ENCODE assay signal across 15 mouse cellular contexts in genomic region chr9:42083661-42084067, GRCm38 (mm10). TPM values are rescaled to one million over a fixed set of nuclear protein-coding genes. Genes with fewer than 3 reads are reported as not detected.
DNase-seq lines count a peak whose midpoint lies in the region; ATAC-seq and TF ChIP-seq lines count a peak whose summit lies in the region.
"Had no signal": no experiment of that assay in that cellular context is flagged by ENCODE, and none has a peak within 500 bp of the region (broad histone marks: within the 10 kb centered on the region; RNA-seq: fewer than 3 reads in every experiment).

No protein-coding gene starts in this region.

- peak overlapping the region; percentile 65 for H3K27ac ChIP-seq in olfactory bulb, adult 2 months (ENCODE audit: insufficient read depth, low read depth, low read length)
- no peak overlapping the region for H3K27ac ChIP-seq in midbrain, embryonic 15.5 days
- H3K27ac ChIP-seq: liver, embryonic 15.5 days; midbrain, embryonic 10.5 days; neural tube, embryonic 12.5 days had no signal

- WGBS in olfactory bulb, adult 2 months = 42% methylated on average over 4 of the region's 4 CpGs
- 93% methylated on average over 4 of the region's 4 CpGs for whole genome bisulfite sequencing in midbrain, embryonic 15.5 days

- DNase-seq in cerebellum, adult 18-20 months = peak; percentile 53
- DNase-seq in cerebellum, adult 11 months = no peak
- peak; percentile 90 for DNase-seq in layer of hippocampus, adult 9-11 months
- DNase-seq in adrenal gland, adult (ENCODE audit: inconsistent age in 2 of 2, low spot score in 1 of 2) = no peak
- DNase-seq: gastrocnemius, postnatal 36 days; heart, postnatal 10 days had no signal

- no peak overlapping the region for H3K9ac ChIP-seq in midbrain, embryonic 15.5 days
- H3K9ac ChIP-seq: liver, embryonic 15.5 days; neural tube, embryonic 12.5 days had no signal

- H3K4me3 ChIP-seq in olfactory bulb, adult 2 months (ENCODE audit: insufficient read depth, low read depth, low read length) = no peak overlapping the region
- H3K4me3 ChIP-seq in midbrain, embryonic 15.5 days = no peak overlapping the region
- H3K4me3 ChIP-seq: liver, embryonic 15.5 days; midbrain, embryonic 10.5 days; neural tube, embryonic 12.5 days had no signal

- H3K27me3 ChIP-seq in midbrain, embryonic 15.5 days (replicated peaks) = no peaks in the 10 kb centered on the region
- H3K27me3 ChIP-seq: liver, embryonic 15.5 days; neural tube, embryonic 12.5 days had no signal

- TF ChIP-seq POLR2A in olfactory bulb, adult 2 months (IDR thresholded peaks at IDR 0.05; ENCODE audit: insufficient read depth, low read depth, low read length) = no peak

- peak; percentile 52; the same call in 1 of the 2 replicates for ATAC-seq in common myeloid progenitor, adult 5-6 weeks (replicated peaks; ENCODE audit: low read depth, poor library complexity, severe bottlenecking)
- no peak for ATAC-seq in erythroblast, adult 5-6 weeks (replicated peaks; ENCODE audit: low FRiP score, poor library complexity, severe bottlenecking)
- ATAC-seq in midbrain, embryonic 15.5 days (replicated peaks) = no peak
- ATAC-seq: inflammation-experienced regulatory T-cells, adult 6 months had no signal

- H3K4me2 ChIP-seq in midbrain, embryonic 15.5 days = no peak overlapping the region
- H3K4me2 ChIP-seq: liver, embryonic 15.5 days; neural tube, embryonic 12.5 days had no signal

- peaks cover 20% of the 10 kb centered on the region for H3K4me1 ChIP-seq in olfactory bulb, adult 2 months (ENCODE audit: control insufficient read depth, insufficient read depth, low read length)
- H3K4me1 ChIP-seq in midbrain, embryonic 15.5 days = no peaks in the 10 kb centered on the region
- H3K4me1 ChIP-seq: liver, embryonic 15.5 days; neural tube, embryonic 12.5 days had no signal

- TF ChIP-seq CTCF in olfactory bulb, adult 2 months (IDR thresholded peaks at IDR 0.05; ENCODE audit: insufficient read depth, low read depth, low read length) = no peak

- H3K9me3 ChIP-seq in midbrain, embryonic 15.5 days = no peaks in the 10 kb centered on the region
- H3K9me3 ChIP-seq: liver, embryonic 15.5 days; midbrain, embryonic 10.5 days; neural tube, embryonic 12.5 days had no signal

- H3K36me3 ChIP-seq in midbrain, embryonic 15.5 days (replicated peaks) = no peaks in the 10 kb centered on the region
- H3K36me3 ChIP-seq: liver, embryonic 15.5 days; midbrain, embryonic 10.5 days had no signal

RNA-seq across cellular contexts. Expression of gene Sorl1, which starts 40.4 kb away (rescaled TPM):
- 10.0 and 13.5 TPM in 2 replicates for total RNA-seq in common myeloid progenitor, adult 5-6 weeks (2017)
- not detected in 2 replicates for polyA plus RNA-seq in olfactory bulb, adult 2 months (2012; ENCODE audit: insufficient read depth, insufficient read length, low replicate concordance, missing spikeins)
- total RNA-seq in erythroblast, adult 5-6 weeks (2015; ENCODE audit: low replicate concordance) = 20.2 and 21.5 TPM in 2 replicates
- 17.6 and 22.2 TPM in 2 replicates for total RNA-seq in erythroblast, adult 5-6 weeks (2017; ENCODE audit: low replicate concordance)
- 8.1 and 10.1 TPM in 2 replicates for polyA plus RNA-seq in midbrain, embryonic 15.5 days (2015; fragmentation: Nextera tagmentation; extraction: Ambion mirVana)
- total RNA-seq: MEL had no signal

Comparison
In these comparisons a context has a peak if more than half of its experiments do, and no peak if none do; other contexts are left out.
1. DNase-seq: peak in cerebellum, adult 18-20 months (2 of 2) and layer of hippocampus, adult 9-11 months (single experiment); none in cerebellum, adult 11 months (single experiment) and adrenal gland, adult (0 of 2).